22 mouse cellular contexts compared by ENCODE assay signal in genomic region chr16:90648161-90648560, GRCm38 (mm10).
"Had no signal": no experiment of that assay in that cellular context is flagged by ENCODE, and none has a peak within 500 bp of the region (broad histone marks: within the 10 kb centered on the region; RNA-seq: fewer than 3 reads in every experiment).

No protein-coding gene starts in this region.

- H3K4me1 ChIP-seq: limb, embryonic 12.5 days; limb, embryonic 15.5 days; neural tube, embryonic 12.5 days had no signal

- H3K4me3 ChIP-seq: limb, embryonic 12.5 days; limb, embryonic 15.5 days; midbrain, embryonic 10.5 days; neural tube, embryonic 12.5 days had no signal

- H3K4me2 ChIP-seq: limb, embryonic 12.5 days; limb, embryonic 15.5 days; liver, embryonic 11.5 days; lung, embryonic 14.5 days; neural tube, embryonic 12.5 days had no signal

- H3K9ac ChIP-seq: limb, embryonic 12.5 days; limb, embryonic 15.5 days; liver, embryonic 14.5 days; liver, postnatal 0 days; lung, embryonic 14.5 days; neural tube, embryonic 12.5 days had no signal

- H3K27ac ChIP-seq: limb, embryonic 12.5 days; limb, embryonic 15.5 days; liver, embryonic 14.5 days; macrophage; midbrain, embryonic 10.5 days; neural tube, embryonic 12.5 days; stomach, postnatal 0 days had no signal

- H3K27me3 ChIP-seq: limb, embryonic 12.5 days; limb, embryonic 15.5 days; neural tube, embryonic 12.5 days had no signal

- ATAC-seq: liver, postnatal 0 days; lung, postnatal 0 days had no signal

- H3K36me3 ChIP-seq: limb, embryonic 12.5 days; limb, embryonic 15.5 days; midbrain, embryonic 10.5 days; neural tube, embryonic 12.5 days had no signal

- DNase-seq: kidney, adult 9 months; kidney, postnatal 14 days; kidney, postnatal 4 days; left cerebral cortex, postnatal 4 days; liver, postnatal 0 days; lung, embryonic 14.5 days; midbrain, embryonic 14.5 days; right cerebral cortex, adult 18-20 months; right cerebral cortex, postnatal 14 days; right cerebral cortex, postnatal 4 days; thymus, adult 2 months; thymus, postnatal 14 days; thymus, postnatal 4 days had no signal

- H3K9me3 ChIP-seq: limb, embryonic 12.5 days; limb, embryonic 15.5 days; neural tube, embryonic 12.5 days had no signal
